Mouse (Mus musculus) CH12.LX (cell line): ENCODE data around the gene Baiap2l2. TPM values are rescaled to one million over a fixed set of nuclear protein-coding genes. Genes with fewer than 3 reads are reported as not detected.

Experiments used
- DNase-seq: peaks from one replicate; pipeline ENCODE4 v3.0.0-alpha.2; 2013; ENCODE audit errors: extremely low read depth
- H3K27ac ChIP-seq: 2 replicates; pipeline ENCODE4 v1.5.1; 2012; ENCODE audit warnings: low read depth, mild to moderate bottlenecking, control low read depth, moderate library complexity; ENCODE audit not compliant: insufficient read depth
- H3K27me3 ChIP-seq: replicated peaks from 2 replicates; pipeline ENCODE3; 2012; ENCODE audit warnings: inconsistent platforms
- H3K36me3 ChIP-seq, 2 experiments: replicated peaks in 1 of 2; 2 replicates each; pipeline versions ENCODE3 to v1.6.1; 2012; ENCODE audit warnings: inconsistent platforms in 1 of 2, low read length in 1 of 2, mild to moderate bottlenecking in 1 of 2, mixed read lengths in 1 of 2, moderate library complexity in 1 of 2; ENCODE audit not compliant: control insufficient read depth in 1 of 2, insufficient read depth in 1 of 2
- H3K4me1 ChIP-seq, 2 experiments: 2 replicates each; pipeline ENCODE4 v1.6.1; 2012; ENCODE audit warnings: inconsistent platforms in 1 of 2, moderate library complexity in 1 of 2; ENCODE audit not compliant: insufficient read depth in 2 of 2, control insufficient read depth in 1 of 2
- H3K4me2 ChIP-seq: 2 replicates; pipeline ENCODE4 v1.6.1; 2012; ENCODE audit warnings: low read depth, mild to moderate bottlenecking, control low read depth; ENCODE audit not compliant: poor library complexity, insufficient read depth, severe bottlenecking
- H3K4me3 ChIP-seq, 3 experiments: fragments of 150-350 bp in 1 of 3; sonication (generic) in 1 of 3; replicated peaks in 1 of 3; 2 replicates each; pipeline versions ENCODE3 to v1.5.1; 2011 to 2012; ENCODE audit warnings: low read depth in 2 of 3, low read length in 2 of 3, mild to moderate bottlenecking in 2 of 3, moderate library complexity in 2 of 3, control low read depth in 1 of 3, improper control_type of control experiment in 1 of 3, inconsistent platforms in 1 of 3, mixed read lengths in 1 of 3; ENCODE audit not compliant: poor library complexity in 1 of 3
- H3K79me2 ChIP-seq: replicated peaks from 2 replicates; pipeline ENCODE4 v1.6.1; 2012; ENCODE audit warnings: mild to moderate bottlenecking, moderate library complexity; ENCODE audit not compliant: control insufficient read depth, poor library complexity, insufficient read depth, severe bottlenecking; ENCODE audit errors: extremely low read depth
- H3K9ac ChIP-seq: 2 replicates; pipeline ENCODE4 v1.6.1; 2012; ENCODE audit warnings: low read depth, mild to moderate bottlenecking, control low read depth, moderate library complexity; ENCODE audit not compliant: insufficient read depth
- H3K9me3 ChIP-seq: replicated peaks from 2 replicates; pipeline ENCODE3; 2012; ENCODE audit warnings: low read length, inconsistent platforms, mixed read lengths
- CHD2 ChIP-seq: IDR thresholded peaks from 2 replicates; pipeline ENCODE4 v1.6.1; 2011; ENCODE audit warnings: low read length, improper control_type of control experiment
- CTCF ChIP-seq, 2 experiments: IDR thresholded peaks in 1 of 2; conservative IDR thresholded peaks in 1 of 2; 2 replicates each; pipeline ENCODE4 v1.5.1; 2011 to 2012; ENCODE audit warnings: low read depth in 2 of 2, low read length in 2 of 2, improper control_type of control experiment in 1 of 2, inconsistent platforms in 1 of 2, mild to moderate bottlenecking in 1 of 2, moderate library complexity in 1 of 2
- ETS1 ChIP-seq: conservative IDR thresholded peaks from 2 replicates; pipeline ENCODE4 v1.6.1; 2012; ENCODE audit warnings: low read depth, mild to moderate bottlenecking, inconsistent platforms, low read length, improper control_type of control experiment, moderate library complexity
- HCFC1 ChIP-seq: IDR thresholded peaks from 2 replicates; pipeline ENCODE4 v1.6.1; 2012; ENCODE audit warnings: low read depth, mild to moderate bottlenecking, inconsistent platforms, low read length, improper control_type of control experiment
- IRF4 ChIP-seq: IDR thresholded peaks from 2 replicates; pipeline ENCODE4 v1.6.1; 2014; ENCODE audit warnings: low read depth, mild to moderate bottlenecking, inconsistent platforms, low read length, improper control_type of control experiment
- JUND ChIP-seq: conservative IDR thresholded peaks from 2 replicates; pipeline ENCODE4 v1.6.1; 2011; ENCODE audit warnings: low read depth, low read length, improper control_type of control experiment
- MAFK ChIP-seq: IDR thresholded peaks from 2 replicates; pipeline ENCODE4 v1.6.1; 2011; ENCODE audit warnings: low read length, improper control_type of control experiment; ENCODE audit not compliant: insufficient replicate concordance
- MEF2A ChIP-seq: IDR thresholded peaks from 2 replicates; pipeline ENCODE4 v1.6.1; 2014; ENCODE audit warnings: low read depth, mild to moderate bottlenecking, inconsistent platforms, low read length, improper control_type of control experiment, borderline replicate concordance
- MYC ChIP-seq: IDR thresholded peaks from 2 replicates; pipeline ENCODE4 v1.6.1; 2011; ENCODE audit warnings: low read depth, mild to moderate bottlenecking, improper control_type of control experiment, low read length
- POLR2AphosphoS2 ChIP-seq: IDR thresholded peaks from 2 replicates; pipeline ENCODE4 v1.6.1; 2011; ENCODE audit warnings: low read depth, low read length, improper control_type of control experiment
- RAD21 ChIP-seq: IDR thresholded peaks from 2 replicates; pipeline ENCODE4 v1.6.1; 2011; ENCODE audit warnings: low read depth, mild to moderate bottlenecking, low read length, improper control_type of control experiment, moderate library complexity
- SMC3 ChIP-seq: IDR thresholded peaks from 2 replicates; pipeline ENCODE4 v1.6.1; 2011; ENCODE audit warnings: low read depth, low read length, improper control_type of control experiment
- TBP ChIP-seq: conservative IDR thresholded peaks from 2 replicates; pipeline ENCODE4 v1.6.1; 2011; ENCODE audit warnings: low read depth, low read length, improper control_type of control experiment
- TCF12 ChIP-seq: IDR thresholded peaks from 2 replicates; pipeline ENCODE4 v1.6.1; 2014; ENCODE audit warnings: low read depth, mild to moderate bottlenecking, inconsistent platforms, low read length, improper control_type of control experiment
- USF2 ChIP-seq: conservative IDR thresholded peaks from 2 replicates; pipeline ENCODE4 v1.6.1; 2011; ENCODE audit warnings: low read depth, low read length, improper control_type of control experiment
- ZC3H11A ChIP-seq: IDR thresholded peaks from 2 replicates; pipeline ENCODE4 v1.6.1; 2012; ENCODE audit warnings: low read depth, mild to moderate bottlenecking, inconsistent platforms, low read length, improper control_type of control experiment
- ZKSCAN1 ChIP-seq: IDR thresholded peaks from 2 replicates; pipeline ENCODE4 v1.6.1; 2012; ENCODE audit warnings: low read depth, inconsistent platforms, low read length, improper control_type of control experiment, borderline replicate concordance
- ZNF384 ChIP-seq: IDR thresholded peaks from 2 replicates; pipeline ENCODE4 v1.6.1; 2012; ENCODE audit warnings: low read depth, low read length, improper control_type of control experiment, inconsistent platforms
- dilution Hi-C: fragments of 300-500 bp; cut with MboI; formaldehyde crosslinking; loops from 2 replicates; pipeline ENCODE4 v1.14.3; 2020; ENCODE audit warnings: low sequenced_read_pairs; ENCODE audit not compliant: extremely low pct_unique_long_range_greater_than_20kb, extremely low pct_ligation_motif_present
- in situ Hi-C: fragments of 300-500 bp; cut with MboI; formaldehyde crosslinking; loops from 3 replicates; pipeline ENCODE4 v1.14.3; 2019; ENCODE audit warnings: low sequenced_read_pairs, low pct_ligation_motif_present, low pct_unique_long_range_greater_than_20kb, mixed read lengths
- polyA plus RNA-seq: library from polyadenylated mRNA; unstranded; fragments of >175 nt; gene quantifications from 2 replicates; pipeline ENCODE4 v1.2.1, GENCODE M21; 2012; ENCODE audit warnings: low read depth; ENCODE audit not compliant: insufficient read length
- total RNA-seq, 2 experiments: library from RNA; depleted of rRNA; stranded (reverse); fragments of 300-350 nt in 1 of 2; fragments of >200 nt in 1 of 2; gene quantifications; 2 replicates each; pipeline ENCODE4 v1.2.3; 2012 to 2014

Gene Baiap2l2
- total RNA-seq (2012; rRNA removed) (0.21 and 1.5 TPM in 2 replicates), total RNA-seq (2014; rRNA removed) (not detected in 2 replicates), polyA plus RNA-seq (0.84 and 1.2 TPM in 2 replicates)

DNA sequence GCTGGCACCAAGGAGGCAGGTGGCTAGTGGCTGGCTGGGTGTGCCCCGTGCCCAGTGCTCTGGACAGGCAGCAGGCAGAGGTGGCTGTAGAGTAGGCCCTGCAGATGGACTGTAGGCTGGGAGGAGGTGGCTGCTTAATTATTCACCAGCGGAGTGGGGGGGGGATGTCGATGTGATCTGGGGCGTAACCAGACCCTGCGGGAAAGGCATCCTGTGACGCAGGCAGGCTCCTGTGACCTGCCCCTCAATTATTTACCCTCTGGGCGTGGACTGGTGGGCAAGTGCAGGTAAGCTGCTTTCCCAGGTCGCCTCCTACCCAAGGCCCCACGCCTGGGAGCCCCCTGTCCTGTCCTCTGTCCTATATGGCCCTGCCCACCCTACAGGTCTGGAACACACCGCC, at the start of gene Baiap2l2:
TSS of gene Baiap2l2 (minus strand) at position 139 of the 400 bp plus-strand sequence.
- Histone ChIP-seq H3K79me2 (no peaks in the 10 kb centered on the region), H3K4me1 (peaks cover 10 to 16% of the 10 kb centered on the region in 2 experiments)
- dilution Hi-C loops, result no loop called here
- TF ChIP-seq ZC3H11A (no peak), POLR2AphosphoS2 (no peak), ZNF384 (no peak), JUND (no peak), CHD2 (no peak), HCFC1 (no peak), USF2 (no peak), MYC (no peak), TBP (no peak), IRF4 (no peak), MEF2A (no peak)
- TF ChIP-seq, all 38 proteins: peak for 0
- no peak within 1 kb of the TSS for H3K4me2 ChIP-seq
- no peaks in the 10 kb centered on the region for H3K27me3 ChIP-seq
- H3K36me3 ChIP-seq, result peaks cover 44 to 73% of the 10 kb centered on the region in 2 experiments
- DNase-seq, result no peak
- H3K27ac ChIP-seq, result no peak within 1 kb of the TSS
- H3K9ac ChIP-seq, result no peak within 1 kb of the TSS
- no peak within 1 kb of the TSS for H3K4me3 ChIP-seq
- no peaks in the 10 kb centered on the region for H3K9me3 ChIP-seq
- in situ Hi-C loops, result loop anchor here (5.0 kb wide), 2 partner anchors 37 to 182 kb away; no protein-coding TSS in a partner anchor

DNA sequence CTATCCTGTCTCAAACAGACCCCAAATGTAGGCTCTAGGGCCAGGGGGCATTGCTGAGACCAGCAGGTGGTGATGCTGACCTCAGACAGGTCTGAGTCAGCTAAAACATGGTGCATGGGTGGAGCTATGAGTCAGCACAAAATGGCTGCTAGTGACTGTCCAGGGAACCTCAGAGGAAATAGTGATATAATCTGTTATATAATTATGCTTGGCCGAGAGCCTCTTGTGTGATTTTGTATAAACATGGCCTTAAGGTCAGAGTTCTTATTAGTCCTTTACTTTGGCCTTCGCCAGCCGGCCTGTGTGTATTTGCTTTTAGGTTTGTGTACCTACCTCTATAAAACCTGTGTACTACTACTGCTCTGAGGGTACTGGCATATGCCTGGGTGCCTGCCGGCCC, 48.1 kb upstream of the Baiap2l2 start:
- Histone ChIP-seq H3K9ac (no peak overlapping the region), H3K4me1 (peaks cover 19 to 66% of the 10 kb centered on the region in 2 experiments), H3K27ac (peak overlapping the region; percentile 21; the same call in 1 of the 2 replicates), H3K4me3 (no peak overlapping the region), H3K27me3 (no peaks in the 10 kb centered on the region), H3K79me2 (no peaks in the 10 kb centered on the region), H3K4me2 (no peak overlapping the region), H3K36me3 (no peaks in the 10 kb centered on the region), H3K9me3 (no peaks in the 10 kb centered on the region)
- in situ Hi-C loops, result loop anchor here (25.0 kb wide), 1 partner anchor 421 kb away; the partner anchor contains the start of gene Pdxp
- TF ChIP-seq SMC3 (0 out of 2 replicates have a peak, but pooled peaks have one; percentile 1), ETS1 (peak; percentile 69), JUND (0 out of 2 replicates have a peak, but pooled peaks have one; percentile 23), ZKSCAN1 (no peak), CTCF (conservative IDR thresholded peaks at IDR 0.05 in 1 of 2, IDR thresholded peaks at IDR 0.05 in 1 of 2; ENCODE audit: low read depth in 2 of 2, low read length in 2 of 2) (peak in 1 of 2 experiments; percentile 12; a peak in 1 of 4 replicates), RAD21 (no peak), TCF12 (0 out of 2 replicates have a peak, but pooled peaks have one; percentile 19), MAFK (peak; percentile 98), IRF4 (0 out of 2 replicates have a peak, but pooled peaks have one; percentile 28)
- dilution Hi-C loops, result no loop called here
- DNase-seq, result no peak
